ENCODE assay signal across 28 mouse cellular contexts in the genomic region with DNA sequence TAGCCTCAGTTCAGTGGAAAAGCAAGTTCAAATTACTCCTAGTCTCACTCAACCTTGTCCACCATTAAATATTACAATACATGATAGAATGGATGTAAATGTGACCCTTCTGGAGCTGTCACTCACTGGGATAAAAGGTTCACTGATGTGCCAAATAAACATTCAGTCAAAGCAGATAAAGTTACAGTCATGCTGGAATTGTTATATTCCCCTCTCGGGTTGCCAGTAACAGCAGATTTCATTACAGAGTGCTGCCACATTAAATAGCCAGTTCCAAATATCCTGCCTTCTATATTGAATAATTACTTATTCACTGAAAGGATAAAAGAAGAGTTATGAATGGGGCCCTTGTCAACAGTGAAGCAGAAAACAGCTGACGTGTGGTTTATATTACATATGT. TPM values are rescaled to one million over a fixed set of nuclear protein-coding genes. Genes with fewer than 3 reads are reported as not detected.
DNase-seq lines count a peak whose midpoint lies in the region; ATAC-seq lines count a peak whose summit lies in the region.
"Had no signal": no experiment of that assay in that cellular context is flagged by ENCODE, and none has a peak within 500 bp of the region (broad histone marks: within the 10 kb centered on the region; RNA-seq: fewer than 3 reads in every experiment).

No protein-coding gene starts in this region.

- DNase-seq in embryonic facial prominence, embryonic 11.5 days (ENCODE audit: low spot score): peak; percentile 53
- DNase-seq in embryonic facial prominence, embryonic 10.5 days (ENCODE audit: low spot score): no peak
- DNase-seq in 3T3-L1 (ENCODE audit: low read depth, low spot score): peak; percentile 18
- peak; percentile 17 for DNase-seq in adipocyte (ENCODE audit: low spot score)
- DNase-seq in retina, embryonic 14.5 days (ENCODE audit: low spot score): peak; percentile 21
- no peak for DNase-seq in natural killer cell, adult 2 months (ENCODE audit: low spot score in 2 of 2)
- DNase-seq in lung, postnatal 36 days: no peak
- DNase-seq: adrenal gland, postnatal 10 days; cerebellum, adult 11-12 months; cerebellum, adult 9-11 months; gastrocnemius, postnatal 14 days; heart, postnatal 36 days; kidney, postnatal 25 days; right cerebral cortex, adult 18-20 months; spleen, adult 18-20 months; thymus, adult 18-20 months; thymus, postnatal 25 days had no signal

- H3K9me3 ChIP-seq in embryonic facial prominence, embryonic 11.5 days (replicated peaks; ENCODE audit: control insufficient read depth, low read length): no peaks in the 10 kb centered on the region
- H3K9me3 ChIP-seq in embryonic facial prominence, embryonic 10.5 days: no peaks in the 10 kb centered on the region
- H3K9me3 ChIP-seq: forebrain, embryonic 10.5 days; heart, embryonic 15.5 days; hindbrain, embryonic 12.5 days; limb, embryonic 12.5 days; lung, embryonic 15.5 days; neural tube, embryonic 15.5 days had no signal

- no peaks in the 10 kb centered on the region for H3K4me1 ChIP-seq in embryonic facial prominence, embryonic 11.5 days (ENCODE audit: control insufficient read depth, insufficient read depth, low read length)
- H3K4me1 ChIP-seq in embryonic facial prominence, embryonic 10.5 days: peaks cover 5% of the 10 kb centered on the region; the same call in 1 of the 2 replicates
- H3K4me1 ChIP-seq: forebrain, embryonic 10.5 days; heart, embryonic 15.5 days; hindbrain, embryonic 12.5 days; lung, embryonic 15.5 days; neural tube, embryonic 15.5 days had no signal

- no peaks in the 10 kb centered on the region for H3K27me3 ChIP-seq in embryonic facial prominence, embryonic 11.5 days (ENCODE audit: control insufficient read depth, insufficient read depth, low read length)
- no peaks in the 10 kb centered on the region for H3K27me3 ChIP-seq in embryonic facial prominence, embryonic 10.5 days (replicated peaks; ENCODE audit: low read depth, poor library complexity, severe bottlenecking)
- H3K27me3 ChIP-seq: heart, embryonic 15.5 days; hindbrain, embryonic 12.5 days; limb, embryonic 12.5 days; lung, embryonic 15.5 days; neural tube, embryonic 15.5 days had no signal

- no peak for ATAC-seq in embryonic facial prominence, embryonic 11.5 days (replicated peaks; ENCODE audit: insufficient number of reproducible peaks, low FRiP score, low TSS enrichment, low read depth)
- ATAC-seq: forebrain, postnatal 0 days; intestine, postnatal 0 days had no signal

- no peak overlapping the region for H3K4me2 ChIP-seq in embryonic facial prominence, embryonic 11.5 days (ENCODE audit: low read depth, low read length)
- H3K4me2 ChIP-seq: heart, embryonic 15.5 days; hindbrain, embryonic 12.5 days; limb, embryonic 12.5 days; liver, embryonic 11.5 days; lung, embryonic 15.5 days; midbrain, embryonic 11.5 days; neural tube, embryonic 15.5 days had no signal

- H3K27ac ChIP-seq in embryonic facial prominence, embryonic 11.5 days (replicated peaks; ENCODE audit: low read depth, low read length): no peak overlapping the region
- H3K27ac ChIP-seq in embryonic facial prominence, embryonic 10.5 days (replicated peaks): no peak overlapping the region
- H3K27ac ChIP-seq: forebrain, embryonic 10.5 days; heart, embryonic 15.5 days; hindbrain, embryonic 12.5 days; limb, embryonic 12.5 days; lung, embryonic 15.5 days; neural tube, embryonic 15.5 days; stomach, postnatal 0 days had no signal

- 34% methylated on average over 2 of the region's 2 CpGs for WGBS in embryonic facial prominence, embryonic 11.5 days
- 62% methylated on average over 2 of the region's 2 CpGs for WGBS in embryonic facial prominence, embryonic 10.5 days

- no peak overlapping the region for H3K9ac ChIP-seq in embryonic facial prominence, embryonic 11.5 days (replicated peaks; ENCODE audit: low read length)
- H3K9ac ChIP-seq: forebrain, postnatal 0 days; heart, embryonic 15.5 days; hindbrain, embryonic 12.5 days; limb, embryonic 12.5 days; lung, embryonic 15.5 days; neural tube, embryonic 15.5 days had no signal

- no peaks in the 10 kb centered on the region for H3K36me3 ChIP-seq in embryonic facial prominence, embryonic 11.5 days (replicated peaks; ENCODE audit: control insufficient read depth, insufficient read depth, low read depth, low read length)
- H3K36me3 ChIP-seq in embryonic facial prominence, embryonic 10.5 days (replicated peaks): peaks cover 2% of the 10 kb centered on the region
- H3K36me3 ChIP-seq: heart, embryonic 15.5 days; hindbrain, embryonic 12.5 days; limb, embryonic 12.5 days; lung, embryonic 15.5 days; neural tube, embryonic 15.5 days had no signal

- H3K4me3 ChIP-seq in embryonic facial prominence, embryonic 11.5 days (ENCODE audit: low read depth, low read length): no peak overlapping the region
- H3K4me3 ChIP-seq in embryonic facial prominence, embryonic 10.5 days: no peak overlapping the region
- H3K4me3 ChIP-seq: forebrain, embryonic 10.5 days; heart, embryonic 15.5 days; hindbrain, embryonic 12.5 days; limb, embryonic 12.5 days; lung, embryonic 15.5 days; neural tube, embryonic 15.5 days had no signal

RNA-seq across cellular contexts. Expression of a gene that starts 42.0 kb away (rescaled TPM):
- 10.6 and 11.5 TPM in 2 replicates for polyA plus RNA-seq in embryonic facial prominence, embryonic 11.5 days (2014; fragmentation: Nextera tagmentation; extraction: Ambion mirVana)
- 10.1 and 11.7 TPM in 2 replicates for polyA plus RNA-seq in embryonic facial prominence, embryonic 10.5 days (2016; fragmentation: Nextera tagmentation; extraction: Ambion mirVana)

Comparison
In these comparisons a context has a peak if more than half of its experiments do, and no peak if none do; other contexts are left out.
1. DNase-seq: peak in embryonic facial prominence, embryonic 11.5 days (single experiment), 3T3-L1 (single experiment), adipocyte (single experiment) and retina, embryonic 14.5 days (single experiment); none in embryonic facial prominence, embryonic 10.5 days (single experiment), natural killer cell, adult 2 months (0 of 2) and lung, postnatal 36 days (single experiment).